ENCODE assay signal across 8 mouse cellular contexts in the genomic region with DNA sequence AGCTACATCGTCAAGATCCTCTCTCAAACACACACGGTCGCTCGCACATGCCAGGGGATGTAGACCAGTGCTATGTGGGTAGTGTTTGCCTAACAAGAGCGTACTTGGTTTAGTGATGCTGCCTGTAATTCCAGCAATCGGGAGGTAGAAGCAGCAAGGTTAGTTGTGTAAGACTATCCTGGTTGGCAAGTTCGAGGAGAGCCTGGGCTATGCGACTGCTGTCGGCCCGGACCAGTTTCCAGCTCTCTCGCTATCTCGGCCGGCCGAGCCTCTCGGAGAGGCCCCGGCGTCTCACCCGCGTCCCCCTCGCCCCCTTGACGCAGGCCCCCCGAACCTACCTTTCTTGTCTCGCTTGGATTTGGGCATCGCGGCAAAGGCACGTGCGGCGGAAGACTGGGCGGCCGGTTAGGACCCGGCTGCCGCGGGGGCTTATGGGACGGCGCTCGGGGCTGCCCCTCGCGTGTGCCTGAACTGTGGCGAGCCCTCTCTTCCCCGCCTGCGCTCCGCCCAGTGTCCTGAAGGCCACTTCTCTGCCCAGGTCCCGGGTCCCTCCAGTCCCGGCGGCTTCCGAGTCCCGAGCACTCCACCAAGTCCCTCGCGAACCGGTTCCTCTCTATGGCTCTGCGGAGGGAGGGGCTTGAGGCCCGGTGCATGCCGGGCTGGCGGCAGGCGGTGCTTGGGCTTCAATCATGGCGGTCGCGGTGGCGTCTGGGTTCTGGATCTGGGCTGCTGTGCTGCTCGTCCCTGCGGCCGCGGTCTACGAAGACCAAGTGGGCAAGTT. TPM values are rescaled to one million over a fixed set of nuclear protein-coding genes. Genes with fewer than 3 reads are reported as not detected.
DNase-seq lines count a peak whose midpoint lies in the region; ATAC-seq and TF ChIP-seq lines count a peak whose summit lies in the region.

A gene (minus strand): TSS at position 646 of the 781 bp plus-strand sequence.
A gene (plus strand): TSS at position 657 of the 781 bp plus-strand sequence.
A gene (plus strand): TSS at position 679 of the 781 bp plus-strand sequence.

- peak within 1 kb of the TSS; percentile 100 for H3K27ac ChIP-seq in heart, embryonic 10.5 days
- peak within 1 kb of the TSS; percentile 98 for H3K27ac ChIP-seq in kidney, embryonic 15.5 days
- peak within 1 kb of the TSS; percentile 96 for H3K27ac ChIP-seq in limb, embryonic 15.5 days
- peak within 1 kb of the TSS; percentile 96 for H3K27ac ChIP-seq in midbrain, postnatal 0 days (ENCODE audit: low read depth, low read length)

- H3K9me3 ChIP-seq in heart, embryonic 10.5 days: no peaks in the 10 kb centered on the region
- H3K9me3 ChIP-seq in kidney, embryonic 15.5 days (replicated peaks): no peaks in the 10 kb centered on the region
- H3K9me3 ChIP-seq in limb, embryonic 15.5 days: no peaks in the 10 kb centered on the region
- H3K9me3 ChIP-seq in midbrain, postnatal 0 days (ENCODE audit: low read length): no peaks in the 10 kb centered on the region

- H3K9ac ChIP-seq in kidney, embryonic 15.5 days: peak within 1 kb of the TSS; percentile 71
- H3K9ac ChIP-seq in limb, embryonic 15.5 days: peak within 1 kb of the TSS; percentile 89
- peak within 1 kb of the TSS; percentile 94 for H3K9ac ChIP-seq in midbrain, postnatal 0 days (replicated peaks; ENCODE audit: low read length, poor library complexity, severe bottlenecking)

- H3K79me3 ChIP-seq in C2C12 (ENCODE audit: low read depth): peaks cover 38% of the 10 kb centered on the region

- peak; percentile 41; the same call in 1 of the 2 replicates for TF ChIP-seq POLR2A in brain, embryonic 14.5 days (IDR thresholded peaks at IDR 0.05; ENCODE audit: borderline replicate concordance, extremely low read depth, insufficient read depth, insufficient read length, poor library complexity, severe bottlenecking)

- DNase-seq in brain, embryonic 14.5 days (ENCODE audit: low read depth): peak; percentile 96
- DNase-seq in heart, embryonic 10.5 days (ENCODE audit: low spot score): peak; percentile 94
- DNase-seq in midbrain, postnatal 0 days (ENCODE audit: low spot score): peak; percentile 84
- DNase-seq in spleen, postnatal 10 days (ENCODE audit: low spot score in 2 of 2): peak; percentile 87 to 90

- peaks cover 34% of the 10 kb centered on the region for H3K36me3 ChIP-seq in C2C12 (ENCODE audit: control insufficient read depth, insufficient read depth)
- H3K36me3 ChIP-seq in heart, embryonic 10.5 days: peaks cover 63% of the 10 kb centered on the region
- peaks cover 58% of the 10 kb centered on the region for H3K36me3 ChIP-seq in kidney, embryonic 15.5 days
- H3K36me3 ChIP-seq in limb, embryonic 15.5 days: peaks cover 53% of the 10 kb centered on the region
- peaks cover 27% of the 10 kb centered on the region for H3K36me3 ChIP-seq in midbrain, postnatal 0 days (ENCODE audit: insufficient read depth, low read length)

- WGBS in heart, embryonic 10.5 days: under 1% methylated on average over 61 of the region's 64 CpGs
- under 1% methylated on average over 64 of the region's 64 CpGs for WGBS in kidney, embryonic 15.5 days
- under 1% methylated on average over 64 of the region's 64 CpGs for WGBS in limb, embryonic 15.5 days
- under 1% methylated on average over 61 of the region's 64 CpGs for WGBS in midbrain, postnatal 0 days

- ATAC-seq in erythroblast, adult 5-6 weeks (replicated peaks; ENCODE audit: low FRiP score, poor library complexity, severe bottlenecking): peak; percentile 97
- peak; percentile 94 for ATAC-seq in kidney, embryonic 15.5 days (replicated peaks; ENCODE audit: low FRiP score)
- ATAC-seq in limb, embryonic 15.5 days (ENCODE audit: insufficient number of reproducible peaks, low FRiP score, low TSS enrichment, low read depth): peak; percentile 87
- peak; percentile 93 for ATAC-seq in midbrain, postnatal 0 days (ENCODE audit: low FRiP score)

- no peaks in the 10 kb centered on the region for H3K27me3 ChIP-seq in C2C12 (ENCODE audit: control insufficient read depth, insufficient read depth, insufficient read length)
- no peaks in the 10 kb centered on the region for H3K27me3 ChIP-seq in heart, embryonic 10.5 days (ENCODE audit: insufficient read depth, poor library complexity, severe bottlenecking)
- no peaks in the 10 kb centered on the region for H3K27me3 ChIP-seq in kidney, embryonic 15.5 days
- no peaks in the 10 kb centered on the region for H3K27me3 ChIP-seq in limb, embryonic 15.5 days
- no peaks in the 10 kb centered on the region for H3K27me3 ChIP-seq in midbrain, postnatal 0 days (ENCODE audit: insufficient read depth, low read length)

- H3K4me3 ChIP-seq in C2C12 (ENCODE audit: insufficient read depth, poor library complexity, severe bottlenecking): peak within 1 kb of the TSS; percentile 84
- peak within 1 kb of the TSS; percentile 85 for H3K4me3 ChIP-seq in heart, embryonic 10.5 days
- H3K4me3 ChIP-seq in kidney, embryonic 15.5 days (replicated peaks): peak within 1 kb of the TSS; percentile 80
- peak within 1 kb of the TSS; percentile 78 for H3K4me3 ChIP-seq in limb, embryonic 15.5 days
- H3K4me3 ChIP-seq in midbrain, postnatal 0 days (ENCODE audit: low read depth, low read length): peak within 1 kb of the TSS; percentile 75

- peak within 1 kb of the TSS; percentile 88 for H3ac ChIP-seq in C2C12 (ENCODE audit: control insufficient read depth, insufficient read length, low read depth)

- peak within 1 kb of the TSS; percentile 86 for H3K4me2 ChIP-seq in kidney, embryonic 15.5 days
- peak within 1 kb of the TSS; percentile 87 for H3K4me2 ChIP-seq in limb, embryonic 15.5 days
- peak within 1 kb of the TSS; percentile 89 for H3K4me2 ChIP-seq in midbrain, postnatal 0 days (ENCODE audit: low read depth, low read length, poor library complexity, severe bottlenecking)

- peaks cover 21% of the 10 kb centered on the region for H3K4me1 ChIP-seq in heart, embryonic 10.5 days
- peaks cover 23% of the 10 kb centered on the region for H3K4me1 ChIP-seq in kidney, embryonic 15.5 days
- peaks cover 20% of the 10 kb centered on the region for H3K4me1 ChIP-seq in limb, embryonic 15.5 days
- peaks cover 13% of the 10 kb centered on the region; the same call in 1 of the 2 replicates for H3K4me1 ChIP-seq in midbrain, postnatal 0 days (ENCODE audit: insufficient read depth, low read length)

- no peak for TF ChIP-seq CTCF in C2C12 (IDR thresholded peaks at IDR 0.05; ENCODE audit: control insufficient read depth, insufficient read depth, insufficient read length)
- no peak for TF ChIP-seq CTCF in brain, embryonic 14.5 days (IDR thresholded peaks at IDR 0.05; ENCODE audit: borderline replicate concordance, extremely low read depth, insufficient read depth, insufficient read length)
- no peak for TF ChIP-seq CTCF in midbrain, postnatal 0 days (IDR thresholded peaks at IDR 0.05)

- H3K79me2 ChIP-seq in C2C12 (ENCODE audit: control insufficient read depth, insufficient read depth): peaks cover 58% of the 10 kb centered on the region

TF ChIP-seq in C2C12, 6 proteins besides CTCF, POLR2A, EP300 and RAD21:
- TF ChIP-seq USF1 (IDR thresholded peaks at IDR 0.05; ENCODE audit: low read depth) (peak; percentile 29), MAX (IDR thresholded peaks at IDR 0.05) (peak; percentile 94), CEBPB (IDR thresholded peaks at IDR 0.05; ENCODE audit: low read depth) (no peak)

RNA-seq across cellular contexts. Expression of the first gene that starts in this region (rescaled TPM):
- polyA plus RNA-seq in C2C12 (2012; fragmentation: generic; extraction: Trizol): 192 TPM
- 56.6 and 62.0 TPM in 2 replicates for polyA plus RNA-seq in brain, embryonic 14.5 days (2012; rRNA removed)
- total RNA-seq in erythroblast, adult 5-6 weeks (2015; ENCODE audit: low replicate concordance): 27.6 and 29.2 TPM in 2 replicates
- 11.8 and 14.5 TPM in 2 replicates for total RNA-seq in erythroblast, adult 5-6 weeks (2017; ENCODE audit: low replicate concordance)
- 115 and 161 TPM in 2 replicates for polyA plus RNA-seq in heart, embryonic 10.5 days (2016; fragmentation: Nextera tagmentation; extraction: Ambion mirVana)
- 123 and 130 TPM in 2 replicates for polyA plus RNA-seq in kidney, embryonic 15.5 days (2015; fragmentation: Nextera tagmentation; extraction: Ambion mirVana)
- 93.3 and 98.9 TPM in 2 replicates for polyA plus RNA-seq in limb, embryonic 15.5 days (2015; fragmentation: Nextera tagmentation; extraction: Ambion mirVana)
- 32.0 and 36.1 TPM in 2 replicates for total RNA-seq in midbrain, postnatal 0 days (2014; rRNA removed)
- 68.3 and 75.0 TPM in 2 replicates for polyA plus RNA-seq in midbrain, postnatal 0 days (2015; fragmentation: Nextera tagmentation; extraction: Ambion mirVana)

RNA-seq across cellular contexts. Expression of the second gene that starts in this region (rescaled TPM):
- polyA plus RNA-seq in C2C12 (2012; fragmentation: generic; extraction: Trizol): 16.7 TPM
- 48.1 and 56.0 TPM in 2 replicates for polyA plus RNA-seq in brain, embryonic 14.5 days (2012; rRNA removed)
- total RNA-seq in erythroblast, adult 5-6 weeks (2015; ENCODE audit: low replicate concordance): 3.3 and 8.2 TPM in 2 replicates
- total RNA-seq in erythroblast, adult 5-6 weeks (2017; ENCODE audit: low replicate concordance): 14.8 and 26.1 TPM in 2 replicates
- 37.9 and 56.6 TPM in 2 replicates for polyA plus RNA-seq in heart, embryonic 10.5 days (2016; fragmentation: Nextera tagmentation; extraction: Ambion mirVana)
- polyA plus RNA-seq in kidney, embryonic 15.5 days (2015; fragmentation: Nextera tagmentation; extraction: Ambion mirVana): 32.2 and 32.3 TPM in 2 replicates
- polyA plus RNA-seq in limb, embryonic 15.5 days (2015; fragmentation: Nextera tagmentation; extraction: Ambion mirVana): 24.5 and 24.9 TPM in 2 replicates
- 70.3 and 78.3 TPM in 2 replicates for total RNA-seq in midbrain, postnatal 0 days (2014; rRNA removed)
- polyA plus RNA-seq in midbrain, postnatal 0 days (2015; fragmentation: Nextera tagmentation; extraction: Ambion mirVana): 49.3 and 50.3 TPM in 2 replicates

RNA-seq across cellular contexts. Expression of the third gene that starts in this region (rescaled TPM):
- 78.1 TPM for polyA plus RNA-seq in C2C12 (2012; fragmentation: generic; extraction: Trizol)
- polyA plus RNA-seq in brain, embryonic 14.5 days (2012; rRNA removed): 200 and 228 TPM in 2 replicates
- 165 and 179 TPM in 2 replicates for total RNA-seq in erythroblast, adult 5-6 weeks (2015; ENCODE audit: low replicate concordance)
- total RNA-seq in erythroblast, adult 5-6 weeks (2017; ENCODE audit: low replicate concordance): 158 and 168 TPM in 2 replicates
- 61.1 and 75.4 TPM in 2 replicates for polyA plus RNA-seq in heart, embryonic 10.5 days (2016; fragmentation: Nextera tagmentation; extraction: Ambion mirVana)
- polyA plus RNA-seq in kidney, embryonic 15.5 days (2015; fragmentation: Nextera tagmentation; extraction: Ambion mirVana): 66.4 and 72.2 TPM in 2 replicates
- 64.7 and 67.5 TPM in 2 replicates for polyA plus RNA-seq in limb, embryonic 15.5 days (2015; fragmentation: Nextera tagmentation; extraction: Ambion mirVana)
- total RNA-seq in midbrain, postnatal 0 days (2014; rRNA removed): 164 and 176 TPM in 2 replicates
- polyA plus RNA-seq in midbrain, postnatal 0 days (2015; fragmentation: Nextera tagmentation; extraction: Ambion mirVana): 59.8 and 63.6 TPM in 2 replicates

Comparison
In these comparisons a context has a peak if more than half of its experiments do, and no peak if none do; other contexts are left out.
1. Peak in every context shown above with its lines: DNase-seq, ATAC-seq, H3K4me3 ChIP-seq and H3K27ac ChIP-seq.